ENCODE assay signal across 1 mouse cellular context in genomic region chr11:62551226-62552119, GRCm38 (mm10).
TF ChIP-seq lines count a peak whose summit lies in the region.

No protein-coding gene starts in this region.

TF ChIP-seq in CH12.LX, 34 proteins besides CTCF, POLR2A, EP300 and RAD21 (continued from another document):
- TF ChIP-seq HCFC1 (IDR thresholded peaks at IDR 0.05; ENCODE audit: low read depth, low read length) (peak; percentile 80), ZMIZ1 (IDR thresholded peaks at IDR 0.05; ENCODE audit: low read depth, low read length) (peak; percentile 99), NELFE (IDR thresholded peaks at IDR 0.05; ENCODE audit: low read depth, low read length) (peak; percentile 100), ZNF384 (IDR thresholded peaks at IDR 0.05; ENCODE audit: low read depth, low read length) (peak; percentile 81), PAX5 (IDR thresholded peaks at IDR 0.05; ENCODE audit: low read length) (no peak), MAX (IDR thresholded peaks at IDR 0.05; ENCODE audit: low read length) (peak; percentile 79), MEF2A (IDR thresholded peaks at IDR 0.05; ENCODE audit: borderline replicate concordance, low read depth, low read length) (peak; percentile 78; the same call in 1 of the 2 replicates), JUN (IDR thresholded peaks at IDR 0.05; ENCODE audit: insufficient read depth, low read depth, low read length) (no peak), SMC3 (IDR thresholded peaks at IDR 0.05; ENCODE audit: low read depth, low read length) (no peak), JUND (conservative IDR thresholded peaks at IDR 0.05; ENCODE audit: low read depth, low read length) (peak; percentile 32; the same call in 1 of the 2 replicates), ZKSCAN1 (IDR thresholded peaks at IDR 0.05; ENCODE audit: borderline replicate concordance, low read depth, low read length) (peak; percentile 59; the same call in 1 of the 2 replicates), GABPA (IDR thresholded peaks at IDR 0.05; ENCODE audit: insufficient replicate concordance, low read depth, low read length) (no peak), MXI1 (IDR thresholded peaks at IDR 0.05; ENCODE audit: low read depth, low read length) (peak; percentile 89), ELF1 (IDR thresholded peaks at IDR 0.05; ENCODE audit: low read depth, low read length) (peak; percentile 87), NRF1 (IDR thresholded peaks at IDR 0.05; ENCODE audit: low read depth, low read length) (peak; percentile 57), UBTF (IDR thresholded peaks at IDR 0.05; ENCODE audit: low read depth, low read length) (peak; percentile 57; the same call in 1 of the 2 replicates), E2F4 (IDR thresholded peaks at IDR 0.05; ENCODE audit: insufficient replicate concordance, low read depth, low read length) (peak; percentile 66; the same call in 1 of the 2 replicates), MAFK (IDR thresholded peaks at IDR 0.05; ENCODE audit: insufficient replicate concordance, low read length) (0 out of 2 replicates have a peak, but pooled peaks have one; percentile 13), MYC (IDR thresholded peaks at IDR 0.05; ENCODE audit: low read depth, low read length) (peak; percentile 85), RCOR1 (conservative IDR thresholded peaks at IDR 0.05; ENCODE audit: low read depth, low read length) (0 out of 2 replicates have a peak, but pooled peaks have one; percentile 33), IRF4 (IDR thresholded peaks at IDR 0.05; ENCODE audit: low read depth, low read length) (peak; percentile 72), MAZ (IDR thresholded peaks at IDR 0.05; ENCODE audit: low read depth, low read length) (peak; percentile 98), BHLHE40 (IDR thresholded peaks at IDR 0.05; ENCODE audit: low read depth, low read length) (peak; percentile 98), USF2 (conservative IDR thresholded peaks at IDR 0.05; ENCODE audit: low read depth, low read length) (no peak), CHD1 (IDR thresholded peaks at IDR 0.05; ENCODE audit: low read depth, low read length) (peak; percentile 74; the same call in 1 of the 2 replicates), TCF12 (IDR thresholded peaks at IDR 0.05; ENCODE audit: low read depth, low read length) (peak; percentile 99), ZC3H11A (IDR thresholded peaks at IDR 0.05; ENCODE audit: low read depth, low read length) (no peak), SIN3A (IDR thresholded peaks at IDR 0.05; ENCODE audit: low read length) (peak; percentile 86), USF1 (IDR thresholded peaks at IDR 0.05; ENCODE audit: low read depth, low read length) (no peak; the same call in 1 of the 2 replicates), ETS1 (conservative IDR thresholded peaks at IDR 0.05; ENCODE audit: low read depth, low read length) (peak; percentile 62)
